In genomic region chr8:105621841-105622240, GRCm38 (mm10) we compare ENCODE assay signal across 8 mouse cellular contexts. TPM values are rescaled to one million over a fixed set of nuclear protein-coding genes. Genes with fewer than 3 reads are reported as not detected.
DNase-seq lines count a peak whose midpoint lies in the region; ATAC-seq and TF ChIP-seq lines count a peak whose summit lies in the region.

No protein-coding gene starts in this region.

- intact Hi-C loops in gastrocnemius, adult 2 months (cut with DNase I), result loop anchor here (2.0 kb wide), 1 partner anchor 63 kb away; no protein-coding TSS in a partner anchor

- no peak overlapping the region for H3K4me2 ChIP-seq in lung, embryonic 16.5 days (ENCODE audit: low read depth, low read length)
- no peak overlapping the region for H3K4me2 ChIP-seq in hindbrain, embryonic 13.5 days
- H3K4me2 ChIP-seq in midbrain, embryonic 16.5 days (ENCODE audit: low read length), result no peak overlapping the region

- H3K4me1 ChIP-seq in lung, embryonic 16.5 days (replicated peaks; ENCODE audit: control insufficient read depth, insufficient read depth, low read length), result peaks cover 23% of the 10 kb centered on the region
- H3K4me1 ChIP-seq in hindbrain, embryonic 13.5 days (replicated peaks), result peaks cover 48% of the 10 kb centered on the region
- no peaks in the 10 kb centered on the region; the same call in 1 of the 2 replicates for H3K4me1 ChIP-seq in midbrain, embryonic 16.5 days (ENCODE audit: control insufficient read depth, insufficient read depth, low read length)

- no peak for DNase-seq in gastrocnemius, adult 2 months
- no peak for DNase-seq in gastrocnemius, postnatal 25 days
- DNase-seq in lung, postnatal 14 days, result no peak
- no peak for DNase-seq in embryo, embryonic 10.5 days (ENCODE audit: low spot score)
- DNase-seq in left cerebral cortex, adult 8-10 months (ENCODE audit: low spot score in 2 of 2), result no peak

- no peaks in the 10 kb centered on the region for H3K9me3 ChIP-seq in lung, embryonic 16.5 days (ENCODE audit: control insufficient read depth, low read length)
- no peaks in the 10 kb centered on the region for H3K9me3 ChIP-seq in hindbrain, embryonic 13.5 days
- no peaks in the 10 kb centered on the region for H3K9me3 ChIP-seq in midbrain, embryonic 16.5 days (replicated peaks; ENCODE audit: control insufficient read depth, low read length, poor library complexity, severe bottlenecking)

- H3K27ac ChIP-seq in gastrocnemius, adult 2 months, result peak overlapping the region; percentile 64
- H3K27ac ChIP-seq in lung, embryonic 16.5 days (ENCODE audit: low read length), result peak overlapping the region; percentile 40; the same call in 1 of the 2 replicates
- H3K27ac ChIP-seq in hindbrain, embryonic 13.5 days, result peak overlapping the region; percentile 79
- H3K27ac ChIP-seq in midbrain, embryonic 16.5 days (ENCODE audit: low read length), result peak overlapping the region; percentile 54

- WGBS in lung, embryonic 16.5 days, result 61% methylated on average over 4 of the region's 4 CpGs
- WGBS in hindbrain, embryonic 13.5 days, result 44% methylated on average over 4 of the region's 4 CpGs
- WGBS in midbrain, embryonic 16.5 days, result 53% methylated on average over 4 of the region's 4 CpGs

- H3K36me3 ChIP-seq in lung, embryonic 16.5 days (ENCODE audit: control insufficient read depth, insufficient read depth, low read length), result peaks cover 30% of the 10 kb centered on the region
- peaks cover 65% of the 10 kb centered on the region for H3K36me3 ChIP-seq in hindbrain, embryonic 13.5 days
- H3K36me3 ChIP-seq in midbrain, embryonic 16.5 days (ENCODE audit: control insufficient read depth, insufficient read depth, low read length), result peaks cover 25% of the 10 kb centered on the region

- no peak overlapping the region for H3K9ac ChIP-seq in lung, embryonic 16.5 days (ENCODE audit: low read length)
- H3K9ac ChIP-seq in hindbrain, embryonic 13.5 days, result peak overlapping the region; percentile 49
- H3K9ac ChIP-seq in midbrain, embryonic 16.5 days (ENCODE audit: low read depth, low read length), result 0 out of 2 replicates have a peak overlapping the region, but pooled peaks have one; percentile 31

- H3K4me3 ChIP-seq in gastrocnemius, adult 2 months, result no peak overlapping the region
- H3K4me3 ChIP-seq in lung, embryonic 16.5 days (ENCODE audit: low read length), result no peak overlapping the region
- H3K4me3 ChIP-seq in hindbrain, embryonic 13.5 days, result no peak overlapping the region
- H3K4me3 ChIP-seq in midbrain, embryonic 16.5 days (ENCODE audit: low read depth, low read length), result no peak overlapping the region

- ATAC-seq in lung, embryonic 16.5 days (ENCODE audit: low read depth), result no peak; the same call in 1 of the 2 replicates
- ATAC-seq in hindbrain, embryonic 13.5 days (ENCODE audit: low FRiP score), result peak; percentile 29; the same call in 1 of the 2 replicates
- no peak for ATAC-seq in midbrain, embryonic 16.5 days

- H3K27me3 ChIP-seq in lung, embryonic 16.5 days (ENCODE audit: control insufficient read depth, insufficient read depth, low read depth, low read length), result no peaks in the 10 kb centered on the region
- H3K27me3 ChIP-seq in hindbrain, embryonic 13.5 days, result no peaks in the 10 kb centered on the region
- H3K27me3 ChIP-seq in midbrain, embryonic 16.5 days (ENCODE audit: control insufficient read depth, insufficient read depth, low read depth, low read length), result no peaks in the 10 kb centered on the region

- no peak for TF ChIP-seq CTCF in gastrocnemius, adult 2 months (IDR thresholded peaks at IDR 0.05)

RNA-seq across cellular contexts. Expression of gene Ctcf, which starts 14.5 kb away (rescaled TPM):
- 10 to 100 TPM; 33.2 to 42.6 TPM for total RNA-seq in gastrocnemius, adult 2 months (2021)
- 10 to 100 TPM; 29.2 to 29.6 TPM for total RNA-seq in gastrocnemius, postnatal 25 days (2021)
- 112 and 116 TPM in 2 replicates for polyA plus RNA-seq in lung, embryonic 16.5 days (2015; fragmentation: Nextera tagmentation; extraction: Ambion mirVana)
- 114 and 120 TPM in 2 replicates for polyA plus RNA-seq in hindbrain, embryonic 13.5 days (2015; fragmentation: Nextera tagmentation; extraction: Ambion mirVana)
- 93.8 and 100 TPM in 2 replicates for polyA plus RNA-seq in midbrain, embryonic 16.5 days (2015; fragmentation: Nextera tagmentation; extraction: Ambion mirVana)
- 10 to 100 TPM; 65.3 to 80.8 (median 68.8) TPM for total RNA-seq in left cerebral cortex, adult 8-10 months (2022)

RNA-seq across cellular contexts. Expression of gene Agrp, which starts 15.4 kb away (rescaled TPM):
- under 1 TPM in 1 of 2 experiments, not detected in 1; 0.75 TPM for total RNA-seq in gastrocnemius, adult 2 months (2021)
- total RNA-seq in gastrocnemius, postnatal 25 days (2021), result 1 to 10 TPM in 1 of 2 experiments, not detected in 1; 1.7 TPM
- 0.60 TPM in 1 of 2 replicates, not detected in the other for polyA plus RNA-seq in lung, embryonic 16.5 days (2015; fragmentation: Nextera tagmentation; extraction: Ambion mirVana)
- polyA plus RNA-seq in hindbrain, embryonic 13.5 days (2015; fragmentation: Nextera tagmentation; extraction: Ambion mirVana), result 0.43 and 1.2 TPM in 2 replicates
- 1.4 TPM in 2 replicates for polyA plus RNA-seq in midbrain, embryonic 16.5 days (2015; fragmentation: Nextera tagmentation; extraction: Ambion mirVana)
- total RNA-seq in left cerebral cortex, adult 8-10 months (2022), result not detected

RNA-seq across cellular contexts. Expression of gene Ripor1, which starts 16.8 kb away (rescaled TPM):
- 10 to 100 TPM; 15.7 to 20.6 TPM for total RNA-seq in gastrocnemius, adult 2 months (2021)
- 10 to 100 TPM; 15.5 to 19.6 TPM for total RNA-seq in gastrocnemius, postnatal 25 days (2021)
- 33.1 and 36.8 TPM in 2 replicates for polyA plus RNA-seq in lung, embryonic 16.5 days (2015; fragmentation: Nextera tagmentation; extraction: Ambion mirVana)
- 26.6 and 27.1 TPM in 2 replicates for polyA plus RNA-seq in hindbrain, embryonic 13.5 days (2015; fragmentation: Nextera tagmentation; extraction: Ambion mirVana)
- polyA plus RNA-seq in midbrain, embryonic 16.5 days (2015; fragmentation: Nextera tagmentation; extraction: Ambion mirVana), result 33.8 and 35.2 TPM in 2 replicates
- total RNA-seq in left cerebral cortex, adult 8-10 months (2022), result 10 to 100 TPM; 65.5 to 70.5 (median 67.3) TPM

RNA-seq across cellular contexts. Expression of gene Atp6v0d1, which starts 56.0 kb away (rescaled TPM):
- 10 to 100 TPM; 40.3 to 41.6 TPM for total RNA-seq in gastrocnemius, adult 2 months (2021)
- total RNA-seq in gastrocnemius, postnatal 25 days (2021), result 10 to 100 TPM; 41.7 to 45.1 TPM
- 87.3 and 93.0 TPM in 2 replicates for polyA plus RNA-seq in lung, embryonic 16.5 days (2015; fragmentation: Nextera tagmentation; extraction: Ambion mirVana)
- polyA plus RNA-seq in hindbrain, embryonic 13.5 days (2015; fragmentation: Nextera tagmentation; extraction: Ambion mirVana), result 201 and 203 TPM in 2 replicates
- 226 and 244 TPM in 2 replicates for polyA plus RNA-seq in midbrain, embryonic 16.5 days (2015; fragmentation: Nextera tagmentation; extraction: Ambion mirVana)
- 100 to 1,000 TPM; 297 to 314 (median 303) TPM for total RNA-seq in left cerebral cortex, adult 8-10 months (2022)
